Mouse (Mus musculus) heart, embryonic 14.5 days (tissue): Measurements from ENCODE around the gene Cep85l. TPM values are rescaled to one million over a fixed set of nuclear protein-coding genes. Genes with fewer than 3 reads are reported as not detected.
A peak's percentile ranks its signal among the peaks of the same experiment; 100 is the strongest.

ENCODE experiments used
- ATAC-seq: fragments of 200-750 bp; cut with Nextera tagmentation; 2 replicates; pipeline ENCODE4 v1.8.0; 2017; ENCODE audit warnings: low read depth, moderate TSS enrichment; ENCODE audit not compliant: insufficient number of reproducible peaks, insufficient read depth, low FRiP score
- H3K27ac ChIP-seq, 2 experiments: fragments of 200-500 bp in 1 of 2; fragments of 300-500 bp in 1 of 2; sonication (generic) in 1 of 2; replicated peaks in 1 of 2; 2 replicates each; pipeline ENCODE4 v1.5.1; 2012 to 2014; ENCODE audit warnings: low read depth in 2 of 2, low read length in 2 of 2, control low read depth in 1 of 2, mild to moderate bottlenecking in 1 of 2, mixed read lengths in 1 of 2; ENCODE audit not compliant: control insufficient read depth in 1 of 2, insufficient read depth in 1 of 2
- H3K27me3 ChIP-seq: fragments of 300-500 bp; sonication (generic); 2 replicates; pipeline ENCODE4 v1.6.1; 2014; ENCODE audit warnings: mild to moderate bottlenecking, low read length, control low read depth; ENCODE audit not compliant: control insufficient read depth, insufficient read depth
- H3K36me3 ChIP-seq: fragments of 300-500 bp; sonication (generic); 2 replicates; pipeline ENCODE4 v1.6.1; 2014; ENCODE audit warnings: mild to moderate bottlenecking, control low read depth, low read length, mixed read lengths; ENCODE audit not compliant: control insufficient read depth, insufficient read depth
- H3K4me1 ChIP-seq, 2 experiments: fragments of 200-500 bp in 1 of 2; fragments of 300-500 bp in 1 of 2; sonication (generic) in 1 of 2; 2 replicates each; pipeline ENCODE4 v1.6.1; 2012 to 2014; ENCODE audit warnings: low read length in 2 of 2, control low read depth in 1 of 2, mixed read lengths in 1 of 2; ENCODE audit not compliant: control insufficient read depth in 2 of 2, insufficient read depth in 2 of 2
- H3K4me2 ChIP-seq: fragments of 300-500 bp; sonication (generic); 2 replicates; pipeline ENCODE4 v1.6.1; 2014; ENCODE audit warnings: mild to moderate bottlenecking, low read length
- H3K4me3 ChIP-seq, 2 experiments: fragments of 200-500 bp in 1 of 2; fragments of 300-500 bp in 1 of 2; sonication (generic) in 1 of 2; 2 replicates each; pipeline ENCODE4 v1.5.1; 2012 to 2014; ENCODE audit warnings: low read length in 2 of 2, mild to moderate bottlenecking in 2 of 2, control low read depth in 1 of 2, low read depth in 1 of 2, moderate library complexity in 1 of 2; ENCODE audit not compliant: control insufficient read depth in 1 of 2, insufficient read depth in 1 of 2
- H3K9ac ChIP-seq: fragments of 300-500 bp; sonication (generic); 2 replicates; pipeline ENCODE4 v1.6.1; 2014; ENCODE audit warnings: mild to moderate bottlenecking, low read length
- H3K9me3 ChIP-seq: fragments of 300-500 bp; sonication (generic); 2 replicates; pipeline ENCODE4 v1.6.1; 2016; ENCODE audit warnings: low read length, control low read depth; ENCODE audit not compliant: control insufficient read depth
- WGBS: fragments of 180-500 bp; shearing (Covaris S2); extraction: QIAGEN DNeasy Blood & Tissue Kit; methylation state at CpG from one replicate; pipeline ENCODE4 v1.1.7; 2014; 5-methylcytosine and 5-hydroxymethylcytosine counted together
- polyA plus RNA-seq: library from polyadenylated mRNA; unstranded; fragments of >200 nt; fragmentation: Nextera tagmentation; extraction: Ambion mirVana; gene quantifications from 2 replicates; pipeline ENCODE4 v1.2.1, GENCODE M21; 2014

The Cep85l gene
- polyA plus RNA-seq, 1 experiment from 2014 or later = 9.5 TPM

GRCm38 (mm10) chr10:53326367-53326766 lies 53.4 kb downstream of the Cep85l start:
- Histone ChIP-seq H3K4me3 (no peak overlapping the region), H3K9ac (peak overlapping the region; percentile 10; the same call in 1 of the 2 replicates), H3K36me3 (no peaks in the 10 kb centered on the region), H3K27me3 (no peaks in the 10 kb centered on the region), H3K4me2 (no peak overlapping the region), H3K4me1 (peaks cover 11 to 50% of the 10 kb centered on the region in 2 experiments), H3K27ac (peak overlapping the region; percentile 48 to 65; a peak in 3 of 4 replicates), H3K9me3 (no peaks in the 10 kb centered on the region)
- ATAC-seq = no peak

DNA sequence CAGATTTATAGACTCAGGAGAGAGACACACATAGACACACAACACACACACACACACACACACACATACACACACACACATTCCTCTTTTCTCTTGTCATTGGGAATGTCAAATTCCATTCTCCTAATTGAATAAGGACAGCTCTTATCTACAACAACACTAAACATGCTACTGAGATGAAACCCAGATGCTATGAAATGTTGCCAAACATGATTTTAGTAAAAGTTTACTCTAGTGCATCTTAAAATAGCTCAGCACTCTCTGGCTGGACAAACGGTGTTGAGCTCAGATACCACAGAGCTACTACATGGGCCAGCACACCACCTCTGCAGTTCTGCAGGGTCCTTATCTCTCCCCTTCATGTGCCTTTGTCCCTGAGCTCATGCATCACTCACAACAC lies 55.1 kb downstream of the Cep85l start:
- no peaks in the 10 kb centered on the region for H3K9me3 ChIP-seq
- H3K9ac ChIP-seq = no peak overlapping the region
- peaks cover 7 to 40% of the 10 kb centered on the region in 2 experiments for H3K4me1 ChIP-seq
- no peaks in the 10 kb centered on the region for H3K36me3 ChIP-seq
- peak overlapping the region; percentile 50 for H3K4me2 ChIP-seq
- peak; percentile 96 for ATAC-seq
- H3K4me3 ChIP-seq = 0 out of 4 replicates have a peak overlapping the region, but pooled peaks of 1 of the 2 experiments have one; percentile 5
- no peaks in the 10 kb centered on the region for H3K27me3 ChIP-seq
- peak overlapping the region; percentile 66 to 90; a peak in 3 of 4 replicates for H3K27ac ChIP-seq
- 3% methylated on average over 1 of the region's 1 CpGs for WGBS

- H3K27me3 ChIP-seq = no peaks in the 10 kb centered on the region
- H3K27ac ChIP-seq = no peak overlapping the region; a peak in 1 of 4 replicates
- H3K4me1 ChIP-seq = peaks cover 2 to 31% of the 10 kb centered on the region in 2 experiments; a peak in 3 of 4 replicates
- H3K4me3 ChIP-seq = no peak overlapping the region
- ATAC-seq = no peak
- H3K9ac ChIP-seq = no peak overlapping the region
- H3K36me3 ChIP-seq = 0 out of 2 replicates have a peak, but pooled peaks cover 2% of the 10 kb centered on the region
- H3K9me3 ChIP-seq = no peaks in the 10 kb centered on the region
- H3K4me2 ChIP-seq = no peak overlapping the region
Measured at GRCm38 (mm10) chr10:53323367-53323766, 56.4 kb downstream of the Cep85l start.

- H3K4me3 ChIP-seq = no peak overlapping the region
- 0 out of 4 replicates have a peak, but pooled peaks cover 0 to 4% of the 10 kb centered on the region in 2 experiments for H3K4me1 ChIP-seq
- ATAC-seq = no peak
- no peak overlapping the region for H3K4me2 ChIP-seq
- H3K9ac ChIP-seq = no peak overlapping the region
- no peaks in the 10 kb centered on the region for H3K27me3 ChIP-seq
- 86% methylated on average over 3 of the region's 3 CpGs for WGBS
- H3K27ac ChIP-seq = no peak overlapping the region
- no peaks in the 10 kb centered on the region for H3K9me3 ChIP-seq
- H3K36me3 ChIP-seq = no peaks in the 10 kb centered on the region
Measured at GRCm38 (mm10) chr10:53306674-53307073, 73.1 kb downstream of the Cep85l start.

GRCm38 (mm10) chr10:53305867-53306266 lies 73.9 kb downstream of the Cep85l start:
- Histone ChIP-seq H3K9me3 (no peaks in the 10 kb centered on the region), H3K4me2 (no peak overlapping the region), H3K9ac (no peak overlapping the region), H3K4me1 (0 out of 4 replicates have a peak, but pooled peaks cover 0 to 4% of the 10 kb centered on the region in 2 experiments), H3K4me3 (no peak overlapping the region), H3K36me3 (peaks cover 6% of the 10 kb centered on the region; the same call in 1 of the 2 replicates), H3K27ac (no peak overlapping the region), H3K27me3 (no peaks in the 10 kb centered on the region)
- WGBS = 25% methylated on average over 3 of the region's 3 CpGs
- no peak for ATAC-seq

GRCm38 (mm10) chr10:53285147-53285546 lies 94.6 kb downstream of the Cep85l start:
- Histone ChIP-seq H3K4me3 (no peak overlapping the region), H3K9ac (no peak overlapping the region), H3K9me3 (no peaks in the 10 kb centered on the region), H3K36me3 (peaks cover 39% of the 10 kb centered on the region), H3K27me3 (no peaks in the 10 kb centered on the region), H3K4me2 (no peak overlapping the region), H3K27ac (no peak overlapping the region), H3K4me1 (no peaks in the 10 kb centered on the region)
- no peak for ATAC-seq

DNA sequence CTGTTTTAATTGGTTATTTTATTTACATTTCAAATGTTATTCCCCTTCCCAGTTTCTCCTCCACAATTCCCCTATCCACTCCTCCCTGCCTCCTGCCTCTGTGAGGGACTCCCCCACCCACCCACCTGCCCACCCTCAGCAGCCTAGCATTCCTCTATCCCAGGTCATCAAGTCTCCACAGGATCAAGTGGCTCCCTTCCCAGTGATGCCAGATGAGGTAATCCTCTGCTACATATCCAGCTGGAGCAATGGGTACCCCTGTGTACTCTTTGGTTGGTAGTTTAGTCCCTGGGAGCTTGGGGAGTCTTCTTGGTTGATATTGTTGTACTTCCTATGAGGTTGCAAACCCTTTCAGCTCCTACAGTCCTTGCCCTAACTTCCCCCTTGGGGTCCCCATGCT lies 107.5 kb downstream of the Cep85l start:
- no peak for ATAC-seq
- Histone ChIP-seq H3K4me3 (no peak overlapping the region), H3K9ac (no peak overlapping the region), H3K27me3 (no peaks in the 10 kb centered on the region), H3K9me3 (no peaks in the 10 kb centered on the region), H3K36me3 (peaks cover under 1% of the 10 kb centered on the region), H3K4me2 (no peak overlapping the region), H3K27ac (no peak overlapping the region), H3K4me1 (no peaks in the 10 kb centered on the region)

DNA sequence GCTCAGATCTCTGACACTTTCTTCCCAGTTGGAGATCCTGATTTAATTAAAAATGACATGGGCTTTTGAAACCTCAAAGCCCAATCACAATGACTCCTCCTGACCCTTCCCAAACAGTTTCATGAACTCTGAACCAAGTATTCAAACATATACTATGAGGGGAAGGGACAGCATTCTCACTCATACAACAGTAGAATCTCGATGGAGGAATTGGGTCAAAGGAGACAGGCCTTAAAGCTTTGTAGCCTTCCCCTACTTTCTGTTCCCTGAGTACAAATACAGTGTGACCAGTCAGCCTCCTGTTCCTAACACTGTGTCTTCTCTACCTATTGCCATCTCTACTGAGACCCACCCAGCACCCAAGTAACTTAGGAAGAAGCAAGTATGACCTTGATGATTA lies 117.7 kb downstream of the Cep85l start:
- Histone ChIP-seq H3K27me3 (no peaks in the 10 kb centered on the region), H3K4me2 (no peak overlapping the region), H3K9ac (no peak overlapping the region), H3K9me3 (no peaks in the 10 kb centered on the region), H3K27ac (no peak overlapping the region), H3K36me3 (no peaks in the 10 kb centered on the region), H3K4me3 (no peak overlapping the region), H3K4me1 (no peaks in the 10 kb centered on the region)
- 87% methylated on average over 1 of the region's 1 CpGs for WGBS
- ATAC-seq = no peak
